Comparison of ENCODE assay signal across 9 mouse cellular contexts in the genomic region with DNA sequence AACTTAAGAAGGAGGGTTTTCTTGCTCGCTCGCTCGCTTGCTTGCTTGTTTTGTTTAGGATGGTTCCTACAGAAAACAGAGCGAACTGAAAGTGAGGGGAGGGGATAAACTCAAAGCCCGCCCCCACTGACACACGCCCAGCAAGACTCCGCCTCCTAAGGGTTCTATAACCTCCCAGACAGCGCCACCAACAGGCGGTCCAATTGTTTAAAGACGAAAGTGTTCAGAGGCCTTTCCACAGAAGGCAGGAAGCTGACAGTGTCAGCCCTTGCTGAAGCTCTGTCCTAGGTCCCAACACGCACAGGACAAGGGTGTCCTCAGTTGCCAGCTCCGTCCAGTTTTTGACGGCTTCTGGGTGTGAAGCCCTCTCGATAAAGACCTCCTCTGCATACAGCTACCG. TPM values are rescaled to one million over a fixed set of nuclear protein-coding genes. Genes with fewer than 3 reads are reported as not detected.
DNase-seq lines count a peak whose midpoint lies in the region; TF ChIP-seq lines count a peak whose summit lies in the region.
"Had no signal": no experiment of that assay in that cellular context is flagged by ENCODE, and none has a peak within 500 bp of the region (broad histone marks: within the 10 kb centered on the region; RNA-seq: fewer than 3 reads in every experiment).

No protein-coding gene starts in this region.

- no peak for TF ChIP-seq EP300 in ES-Bruce4 (IDR thresholded peaks at IDR 0.05; ENCODE audit: insufficient read depth, low read depth, low read length)

- H3K27ac ChIP-seq in ES-Bruce4 (ENCODE audit: insufficient read depth, low read length) = no peak overlapping the region

- H3K4me3 ChIP-seq in ES-Bruce4 (ENCODE audit: low read depth, low read length) = no peak overlapping the region

- no peak for TF ChIP-seq POLR2A in ES-Bruce4 (IDR thresholded peaks at IDR 0.05; ENCODE audit: insufficient read depth, low read length)

- H3K4me1 ChIP-seq in ES-Bruce4 (ENCODE audit: control insufficient read depth, insufficient read depth, low read length) = no peaks in the 10 kb centered on the region

- H3K9me3 ChIP-seq in ES-Bruce4 (replicated peaks; ENCODE audit: control insufficient read depth, insufficient read depth, low read length, poor library complexity, severe bottlenecking) = no peaks in the 10 kb centered on the region

- intact Hi-C loops in heart, postnatal 14 days (cut with DNase I) = loop anchor here (5.0 kb wide), 1 partner anchor 39 kb away; no protein-coding TSS in a partner anchor

- peak; percentile 74 for DNase-seq in adrenal gland, adult 2 months
- peak; percentile 31 for DNase-seq in fibroblast of lung, adult 2 months (ENCODE audit: low read depth)
- DNase-seq in heart, postnatal 14 days = peak; percentile 79 to 85
- peak; percentile 63 to 67 for DNase-seq in layer of hippocampus, postnatal 10 days (ENCODE audit: low spot score in 2 of 2)
- DNase-seq in lung, postnatal 36 days = peak; percentile 95
- peak; percentile 71 for DNase-seq in skeletal muscle tissue, adult 2 months (ENCODE audit: low read depth, low spot score)
- no peak for DNase-seq in cerebellum, adult 8-10 months

- no peak overlapping the region for H3K9ac ChIP-seq in ES-Bruce4 (ENCODE audit: low read depth, poor library complexity, severe bottlenecking)

- peak; percentile 79 for TF ChIP-seq CTCF in ES-Bruce4 (IDR thresholded peaks at IDR 0.05; ENCODE audit: low read depth, low read length)

- no peaks in the 10 kb centered on the region for H3K36me3 ChIP-seq in ES-Bruce4 (ENCODE audit: control insufficient read depth, insufficient read depth, low read length, poor library complexity, severe bottlenecking)

- H3K27me3 ChIP-seq in ES-Bruce4 (ENCODE audit: control insufficient read depth, insufficient read depth, low read length, poor library complexity, severe bottlenecking) = no peaks in the 10 kb centered on the region

RNA-seq across cellular contexts. Expression of a gene that starts 23.2 kb away (rescaled TPM):
- not detected in 2 replicates for polyA plus RNA-seq in ES-Bruce4 (2011; ENCODE audit: insufficient read depth, insufficient read length, low read depth, missing spikeins)
- total RNA-seq in adrenal gland, adult 2 months (2021) = not detected
- polyA plus RNA-seq in adrenal gland, adult 2 months (2012; rRNA removed) = 0.10 TPM in 1 of 2 replicates, not detected in the other
- under 1 TPM in 1 of 2 experiments, not detected in 1; 0.22 TPM for total RNA-seq in heart, postnatal 14 days (2021)
- total RNA-seq in layer of hippocampus, postnatal 10 days (2021) = not detected
- total RNA-seq: left cerebral cortex, postnatal 10 days had no signal

RNA-seq across cellular contexts. Expression of a gene that starts 29.0 kb away (rescaled TPM):
- polyA plus RNA-seq in ES-Bruce4 (2011; ENCODE audit: insufficient read depth, insufficient read length, low read depth, missing spikeins) = 3.0 and 3.9 TPM in 2 replicates
- total RNA-seq in adrenal gland, adult 2 months (2021) = 10 to 100 TPM; 13.2 to 17.0 TPM
- polyA plus RNA-seq in adrenal gland, adult 2 months (2012; rRNA removed) = 14.4 and 15.4 TPM in 2 replicates
- 1 to 10 TPM; 7.9 to 8.4 TPM for total RNA-seq in heart, postnatal 14 days (2021)
- 1 to 10 TPM; 1.5 to 1.8 TPM for total RNA-seq in layer of hippocampus, postnatal 10 days (2021)

RNA-seq across cellular contexts. Expression of a gene that starts 30.0 kb away (rescaled TPM):
- 8.7 and 9.2 TPM in 2 replicates for polyA plus RNA-seq in ES-Bruce4 (2011; ENCODE audit: insufficient read depth, insufficient read length, low read depth, missing spikeins)
- 10 to 100 TPM in 1 of 2 experiments, 1 to 10 TPM in 1; 9.8 to 11.3 TPM for total RNA-seq in adrenal gland, adult 2 months (2021)
- polyA plus RNA-seq in adrenal gland, adult 2 months (2012; rRNA removed) = 5.6 TPM in 2 replicates
- total RNA-seq in heart, postnatal 14 days (2021) = 10 to 100 TPM in 1 of 2 experiments, 1 to 10 TPM in 1; 9.4 to 10.0 TPM
- 10 to 100 TPM; 12.3 to 13.1 TPM for total RNA-seq in layer of hippocampus, postnatal 10 days (2021)
